Mouse (Mus musculus) frontal cortex, postnatal 36 days (tissue): ENCODE data around the gene Taar3.

Experiments
- DNase-seq, 2 experiments: peaks; one replicate each; pipeline ENCODE4 v3.0.0; 2022; ENCODE audit warnings: low spot score in 2 of 2

Gene Taar3

GRCm38 (mm10) chr10:23999639-24000038 lies 50.3 kb downstream of the Taar3 start, which contains the start of gene Taar7b:
TSS of gene Taar7b (plus strand) at chr10:23999939.
- no peak for DNase-seq
